Mouse (Mus musculus) 3134 (cell line): Measurements from ENCODE around the gene 4930522H14Rik.

Experiments
- DNase-seq: peaks from one replicate; pipeline ENCODE4 v3.0.0-alpha.2; 2011; ENCODE audit warnings: low spot score; ENCODE audit not compliant: insufficient read length; ENCODE audit errors: extremely low read depth

Gene 4930522H14Rik

DNA sequence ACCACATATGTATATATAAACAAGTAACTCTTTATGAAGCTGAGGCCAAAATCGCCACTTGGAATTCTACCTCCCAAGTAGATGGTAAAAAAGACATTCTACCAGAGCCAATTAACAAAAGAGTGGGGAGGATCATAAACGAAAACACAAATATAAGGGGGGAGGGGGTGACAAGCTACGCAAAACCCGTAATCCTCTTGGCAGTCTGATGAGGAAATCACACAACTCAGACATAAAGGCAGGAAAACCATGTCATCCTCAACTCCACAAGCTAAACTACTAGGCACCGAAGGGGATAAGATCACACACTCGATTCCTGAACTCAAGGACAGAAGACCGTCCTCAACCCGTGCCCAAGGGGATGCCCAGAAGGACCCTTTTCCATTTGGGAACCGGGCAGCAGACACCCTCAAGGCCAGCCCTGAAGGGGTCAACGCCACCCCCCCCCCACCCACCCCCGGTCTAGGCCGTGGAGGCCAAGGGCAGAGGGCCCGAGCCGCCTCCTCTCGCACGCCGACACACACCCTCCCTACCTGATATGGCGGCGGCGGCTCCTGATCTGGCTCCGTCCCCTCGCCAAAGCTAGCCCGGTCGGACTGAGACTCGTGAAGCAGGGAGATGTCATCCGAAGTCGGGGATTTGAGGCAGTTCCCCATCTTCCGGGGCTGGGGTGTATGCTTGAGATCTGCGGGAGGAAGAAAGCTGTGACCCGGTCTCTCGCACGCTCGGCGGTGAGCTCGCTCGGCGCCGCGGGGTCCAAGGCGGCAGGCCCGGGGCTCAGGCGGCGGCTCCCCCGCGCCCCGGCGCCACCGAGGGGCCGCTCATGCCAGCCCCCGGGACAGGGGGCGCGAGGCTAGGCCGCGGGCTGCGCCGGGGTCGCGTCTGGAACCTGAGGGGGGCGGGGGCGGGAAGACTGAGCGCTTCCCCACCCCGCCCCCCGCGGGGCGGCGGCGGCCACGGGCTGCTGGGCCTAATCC lies 55.2 kb downstream of the 4930522H14Rik start:
- peak; percentile 54 for DNase-seq

DNA sequence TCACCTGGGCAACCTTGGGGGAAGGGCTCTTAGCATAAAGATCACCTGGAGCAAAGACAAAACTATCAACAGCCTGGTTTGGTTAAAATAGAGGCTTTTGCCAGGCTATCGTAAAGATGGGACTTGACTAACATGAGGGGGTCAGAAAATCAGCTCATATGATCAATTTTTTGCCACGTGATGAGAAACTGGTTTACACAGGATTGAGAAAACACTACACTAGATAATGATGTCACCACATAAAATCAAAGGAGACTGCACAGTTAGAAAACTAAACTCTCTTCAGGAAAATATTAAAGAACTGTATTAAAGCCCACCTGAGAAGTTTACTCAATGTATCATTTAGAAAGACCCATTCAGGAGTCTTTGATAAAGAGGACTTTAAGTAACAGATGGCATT lies 56.0 kb downstream of the 4930522H14Rik start:
- no peak for DNase-seq

DNA sequence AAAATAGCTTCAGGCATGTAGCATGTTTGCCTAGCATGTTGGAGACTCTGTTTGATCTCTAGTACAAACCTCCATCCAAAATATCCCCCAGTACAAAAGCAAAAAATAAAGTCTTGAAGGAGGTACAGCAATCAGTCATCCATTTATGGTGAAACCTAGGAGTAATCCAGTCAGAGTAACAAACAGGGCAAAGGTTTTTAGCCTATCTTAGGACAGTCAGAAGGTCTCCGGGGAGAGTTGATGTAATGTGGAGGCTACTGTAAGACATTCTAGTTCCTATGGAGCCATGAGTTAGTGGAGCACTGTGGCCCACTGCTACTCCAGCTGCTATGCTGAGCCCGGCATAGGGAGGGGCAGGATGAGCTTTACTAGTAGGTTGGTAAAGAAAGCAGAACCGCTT lies 58.5 kb downstream of the 4930522H14Rik start:
- DNase-seq, result no peak

DNA sequence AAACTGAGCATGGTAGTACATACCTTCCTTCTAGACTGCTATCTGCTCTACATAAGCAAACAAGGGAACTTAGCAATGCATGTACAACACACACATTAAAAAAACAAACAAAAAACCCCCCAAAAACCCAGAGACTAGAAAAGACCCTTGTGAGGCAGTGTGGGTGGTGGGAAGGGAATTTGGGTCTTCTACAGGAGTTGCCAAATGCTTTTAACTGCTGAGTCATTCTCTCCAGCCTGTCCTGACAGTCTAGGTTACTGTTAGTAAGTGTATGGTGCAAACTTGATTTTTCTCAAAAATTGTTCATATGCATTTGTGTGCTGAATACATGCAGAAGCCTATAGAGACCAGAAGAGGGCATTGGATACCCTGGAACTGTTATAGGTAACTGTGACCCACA lies 59.5 kb downstream of the 4930522H14Rik start:
- DNase-seq, result no peak

DNA sequence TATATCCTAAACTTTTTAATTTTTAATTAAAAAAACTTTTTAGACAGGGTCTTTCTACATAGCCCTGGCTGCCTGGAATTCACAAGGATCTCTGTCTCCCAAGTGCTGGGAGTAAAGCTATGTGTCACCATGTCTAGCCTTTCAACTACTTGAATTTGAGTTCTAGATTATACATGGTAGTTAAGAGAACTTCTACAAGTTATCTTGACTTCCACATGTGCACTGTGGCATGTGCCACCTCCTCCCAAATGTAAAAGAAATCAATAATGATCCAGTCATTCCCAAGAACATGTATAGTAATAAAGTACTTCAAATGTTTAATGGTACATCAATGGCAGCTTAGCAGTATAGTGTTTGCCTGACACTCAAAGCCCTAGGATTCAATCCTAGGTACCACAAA lies 63.4 kb downstream of the 4930522H14Rik start:
- no peak for DNase-seq

DNA sequence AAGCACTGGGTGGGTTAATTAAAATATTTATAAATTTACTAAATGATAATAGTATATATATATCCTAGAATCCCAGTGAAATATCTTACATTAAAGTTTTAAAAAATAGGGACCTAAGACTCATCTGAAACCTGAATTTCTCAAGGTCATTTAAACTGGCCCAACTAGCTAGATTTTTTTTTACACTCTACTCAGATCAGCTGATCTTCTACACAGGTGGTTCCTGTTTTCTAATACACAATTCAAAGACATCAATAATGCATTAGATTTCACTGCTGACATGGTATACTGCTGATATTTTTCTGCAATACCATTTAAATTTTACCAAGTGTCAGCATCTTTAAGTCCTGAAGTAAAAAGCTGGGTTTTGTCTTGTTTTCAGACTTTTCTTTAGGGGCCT lies 67.2 kb downstream of the 4930522H14Rik start:
- no peak for DNase-seq

DNA sequence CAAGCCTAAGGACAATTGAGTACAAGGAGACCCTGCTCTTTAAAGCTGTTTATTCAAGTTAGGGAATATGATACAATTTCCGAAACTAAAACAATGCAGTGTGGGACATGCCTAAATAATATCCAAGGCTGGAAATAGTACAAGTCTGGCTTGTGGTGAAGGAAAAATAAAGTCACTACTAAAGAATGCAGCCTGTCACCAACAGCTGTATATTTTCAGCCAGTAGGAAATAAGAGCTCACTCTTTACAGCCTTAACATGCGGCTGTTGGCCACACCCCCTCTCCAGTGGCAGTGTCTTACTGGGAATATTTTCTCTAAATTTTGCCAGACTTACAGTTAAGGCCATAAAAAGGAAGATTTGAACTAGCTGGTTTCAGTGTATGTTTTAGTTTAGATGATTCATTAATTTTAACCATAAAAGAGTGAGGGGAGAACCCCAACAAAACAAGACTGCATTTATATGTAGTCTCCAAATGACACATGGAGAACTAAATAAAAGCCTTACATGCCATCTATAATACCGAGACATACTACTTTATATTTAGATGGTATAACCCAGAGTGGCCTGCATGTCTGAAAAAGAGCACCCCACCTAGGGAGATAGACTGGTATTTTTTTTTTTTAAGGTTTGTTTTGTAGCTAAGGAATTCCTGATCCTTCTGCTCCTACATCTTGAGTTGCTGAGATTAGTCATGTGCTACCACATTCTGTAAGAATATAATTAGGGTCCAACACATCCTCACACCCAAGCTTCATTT lies 70.5 kb downstream of the 4930522H14Rik start:
- peak; percentile 68 for DNase-seq

DNA sequence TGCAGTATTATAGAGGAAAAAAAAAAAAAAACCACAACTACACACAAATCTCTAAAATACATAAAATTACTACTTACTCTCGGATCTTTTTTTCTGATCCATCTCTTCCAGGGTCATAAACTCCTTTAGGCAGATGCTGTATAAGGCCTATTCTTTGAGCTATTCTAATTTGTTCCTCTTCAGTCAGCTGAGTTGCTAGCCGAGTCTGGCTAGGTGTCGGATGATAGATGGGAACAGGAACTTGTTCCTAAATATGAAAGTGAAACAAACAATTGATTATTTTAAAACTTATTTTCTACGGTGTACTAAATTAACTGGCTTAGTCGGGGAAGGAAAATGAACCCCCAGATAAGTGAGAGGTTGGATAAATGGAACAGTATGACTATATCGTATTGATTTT lies 74.3 kb downstream of the 4930522H14Rik start:
- no peak for DNase-seq
